Mouse (Mus musculus): ENCODE measurements at regions not wholly inside any gene's neighbourhood (a gene's known extent, or its start where the extent isn't known, plus 50 kb on each side); places are given as distances from the start of the nearest gene placed in this dataset.

DNA sequence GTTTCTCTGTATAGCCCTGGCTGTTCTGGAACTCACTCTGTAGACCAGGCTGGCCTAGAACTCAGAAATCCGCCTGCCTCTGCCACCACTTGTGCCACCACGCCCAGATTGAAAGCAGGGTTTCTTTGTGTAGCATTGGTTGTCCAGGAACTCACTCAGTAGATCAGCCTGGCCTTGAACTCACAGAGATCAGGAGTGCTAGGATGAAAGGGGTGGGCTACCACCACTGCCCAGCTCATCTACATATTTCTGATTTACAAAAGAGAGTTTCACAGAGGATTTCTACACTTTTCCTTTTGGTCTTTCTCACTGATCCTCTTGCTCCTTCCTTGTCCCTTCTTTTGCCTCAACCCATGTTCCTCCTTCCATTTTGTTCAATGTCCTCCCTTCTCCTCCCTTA is 53.1 kb upstream of the Lbx1 start:
- DNase-seq = no peak

DNA sequence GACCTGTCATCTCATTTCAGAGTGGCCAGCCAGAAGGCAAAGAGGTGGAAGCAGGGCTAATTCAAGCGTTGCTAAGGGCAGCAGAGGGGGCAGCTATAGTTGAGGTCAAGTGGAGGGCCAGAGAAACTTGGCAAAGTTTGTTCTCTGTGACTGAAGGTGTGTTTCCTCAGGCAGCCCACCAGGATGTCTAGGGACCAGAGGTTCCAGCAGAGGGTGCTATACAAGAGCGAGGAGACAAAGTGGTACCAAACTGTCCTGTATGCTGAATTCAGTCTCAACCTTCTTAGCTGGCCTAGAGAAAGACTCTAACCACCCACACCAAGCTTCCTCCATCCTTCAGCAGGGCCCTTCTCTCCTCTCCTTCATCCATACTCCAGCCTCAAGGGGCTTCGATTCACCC is 62.2 kb upstream of the Lbx1 start:
- DNase-seq = no peak

DNA sequence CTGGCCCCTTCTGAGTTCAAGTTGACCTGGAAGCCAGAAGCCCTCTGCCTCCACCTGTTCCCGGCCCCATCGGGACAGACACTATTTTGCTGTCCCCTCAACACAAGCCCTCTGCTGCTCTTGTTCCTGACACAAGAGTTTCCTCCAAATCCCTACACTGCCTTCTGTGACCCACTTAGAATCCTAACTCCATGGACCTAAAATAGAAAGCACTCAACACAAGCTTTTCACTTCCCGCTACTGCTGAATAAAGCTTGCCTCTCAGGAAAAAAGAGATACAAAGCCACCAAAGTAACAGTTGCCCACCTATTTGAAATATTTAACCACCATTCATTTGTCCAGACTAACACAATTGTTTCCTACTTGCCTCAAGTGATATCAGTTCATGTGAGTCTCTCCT is 63.7 kb upstream of the Lbx1 start:
- no peak for DNase-seq

DNA sequence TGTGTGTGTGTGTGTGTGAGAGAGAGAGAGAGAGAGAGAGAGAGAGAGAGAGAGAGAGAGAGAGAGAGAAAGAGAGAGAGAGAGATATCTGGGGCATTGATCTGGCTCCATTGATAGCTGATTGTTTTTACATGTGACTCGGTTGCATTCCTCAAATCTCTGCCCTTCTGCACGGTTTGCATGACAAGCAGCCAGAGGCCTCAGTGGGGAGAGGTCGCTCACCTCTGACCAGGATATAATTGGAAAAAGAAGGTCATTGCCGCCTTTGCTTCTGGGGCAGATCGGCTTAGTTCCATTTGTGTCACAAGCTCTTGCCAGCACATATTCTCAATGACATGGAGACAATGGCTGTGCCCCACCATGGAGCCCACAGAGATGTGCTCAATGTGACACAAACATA is 63.8 kb upstream of the Btrc start:
- DNase-seq = no peak

DNA sequence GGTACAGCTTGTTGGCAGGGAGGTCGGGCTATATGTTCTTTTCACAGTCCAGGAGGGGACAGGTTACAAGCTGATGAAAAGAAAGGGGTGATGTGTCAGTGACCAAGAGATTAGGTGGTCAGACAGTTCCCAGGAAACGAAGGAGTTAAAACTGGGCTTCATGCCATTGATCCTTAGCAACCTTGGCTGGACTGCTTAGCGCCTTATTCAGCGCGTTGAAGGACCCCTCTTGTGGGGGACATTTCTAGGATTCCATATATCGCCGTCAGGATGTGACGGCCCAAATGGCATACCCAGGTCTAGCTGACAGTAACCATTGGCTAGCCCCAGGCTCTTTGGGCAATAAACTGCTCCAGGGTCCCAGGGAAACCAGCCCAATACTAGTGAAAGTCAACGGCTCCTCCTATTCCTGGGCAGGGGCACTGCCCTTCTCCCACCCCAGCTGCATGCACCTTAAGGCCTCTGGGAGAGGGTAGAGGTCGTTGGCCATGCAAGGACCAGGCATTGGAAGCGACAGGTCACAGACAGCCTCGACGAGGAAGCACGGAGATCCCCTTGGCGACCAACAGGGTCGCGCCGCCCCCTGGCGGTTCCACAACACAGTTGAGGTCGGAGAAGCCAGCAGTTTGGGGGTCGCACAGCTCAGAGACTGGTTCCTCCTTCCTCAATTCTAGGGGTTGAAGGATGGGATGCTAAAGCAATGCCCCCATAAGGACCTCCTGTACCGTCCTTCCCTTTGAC is 62.7 kb upstream of the Btrc start:
- DNase-seq = peak; percentile 90

DNA sequence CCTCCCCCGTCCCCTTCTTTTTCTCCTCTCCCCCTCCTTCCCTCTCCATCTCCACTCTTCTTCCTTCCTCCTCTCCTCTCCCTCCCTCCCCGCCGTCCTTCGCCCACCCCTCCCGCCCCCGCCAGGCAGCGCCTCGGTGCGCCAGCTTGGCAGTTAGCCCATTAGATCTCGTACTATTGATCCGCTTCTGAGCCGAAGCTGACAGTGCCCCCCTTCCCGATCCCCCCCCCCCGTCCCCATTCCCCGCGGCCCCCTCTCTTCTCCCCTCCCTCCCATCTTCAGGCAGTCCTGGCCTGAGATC is 62.2 kb upstream of the Btrc start:
- no peak for DNase-seq

DNA sequence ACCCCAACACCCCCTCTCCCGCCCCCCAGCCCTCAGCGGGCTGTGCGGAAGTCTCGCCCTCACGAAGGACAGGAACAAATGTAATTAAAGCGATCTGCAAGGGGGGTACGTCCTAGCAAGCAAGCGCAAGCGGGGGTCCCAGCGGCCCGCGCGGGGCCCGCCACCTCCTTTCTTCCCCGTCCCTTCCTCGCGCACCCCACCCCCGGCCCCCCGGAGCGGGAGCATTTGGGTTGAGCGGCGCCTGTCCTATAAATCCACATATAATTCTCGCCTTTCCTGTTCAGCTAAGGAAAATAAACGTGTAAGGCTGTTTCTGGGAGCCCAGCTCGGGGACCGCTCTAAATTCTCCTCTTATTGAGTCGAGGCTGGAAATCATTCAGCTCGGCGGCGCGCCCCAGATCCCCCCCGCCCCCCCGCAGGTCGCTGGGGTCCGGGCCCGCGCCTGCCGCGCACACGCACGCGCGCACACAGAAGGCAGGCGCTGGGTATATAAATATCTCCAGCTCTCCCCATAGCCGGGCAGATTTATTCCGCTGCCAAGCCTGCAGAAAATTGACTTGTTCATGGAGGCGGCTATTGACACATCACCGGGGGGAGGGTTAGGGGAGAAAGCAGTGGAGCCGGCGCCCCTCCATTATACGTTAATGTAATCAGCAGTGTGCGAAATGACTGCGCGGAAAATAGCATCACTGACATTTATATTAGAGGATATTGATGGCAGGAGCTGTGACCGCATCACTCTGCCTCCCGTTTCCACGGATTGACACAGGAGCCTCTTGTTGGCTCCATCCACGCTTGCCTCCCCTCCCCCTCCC is 61.6 kb upstream of the Btrc start:
- DNase-seq = peak; percentile 92

DNA sequence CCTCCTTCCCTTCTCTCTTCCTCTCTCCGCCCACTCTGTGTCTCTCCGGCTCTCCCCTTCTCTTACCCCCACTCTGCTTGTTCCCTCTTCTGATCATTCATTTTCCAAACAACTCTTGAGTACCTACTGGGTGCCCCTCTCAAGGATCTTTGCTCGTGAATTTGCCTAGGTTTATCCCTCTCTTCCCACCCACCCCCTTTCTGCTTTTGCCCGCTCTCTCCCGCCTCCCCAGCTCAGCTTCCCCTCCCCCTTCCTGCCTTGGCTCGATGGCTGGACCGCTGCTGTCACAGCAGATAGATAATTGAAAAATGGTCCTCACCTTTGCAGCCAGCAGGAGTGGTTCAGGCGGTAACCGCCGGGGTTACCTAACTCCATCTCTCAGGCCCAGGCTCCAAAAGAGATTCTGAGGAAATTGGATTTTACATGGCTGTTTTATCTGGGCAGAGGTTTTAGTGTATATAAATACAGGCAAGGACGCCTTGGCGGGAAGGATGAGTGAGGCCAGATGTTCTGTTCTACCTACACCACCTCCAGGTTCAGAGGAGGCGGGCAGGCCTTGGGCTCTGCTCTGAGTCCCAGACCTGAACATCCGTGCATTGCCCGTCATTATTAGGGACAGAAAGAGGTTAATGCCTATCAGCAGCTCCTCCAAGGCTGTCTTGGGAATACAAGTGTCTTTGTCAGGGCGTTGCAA is 60.8 kb upstream of the Btrc start:
- DNase-seq = peak; percentile 90

DNA sequence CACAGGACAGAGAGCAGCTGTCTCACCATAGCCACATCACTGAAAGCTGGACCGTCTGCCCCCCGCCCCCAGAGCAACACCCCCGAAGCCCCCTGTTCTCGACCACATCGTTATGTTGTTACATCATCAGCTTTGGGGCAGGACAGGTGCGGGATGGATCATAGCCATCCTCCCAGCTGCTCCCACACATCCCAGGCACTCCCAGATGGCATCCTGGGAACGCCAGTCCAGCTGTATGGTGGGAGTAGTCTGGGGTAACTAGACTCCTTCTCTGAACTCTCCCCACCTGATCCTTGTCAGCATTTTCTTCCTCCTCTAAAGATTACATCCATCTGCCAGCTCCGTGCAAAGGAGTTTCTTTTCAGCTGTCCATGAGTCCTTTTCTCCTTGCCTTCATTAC is 59.0 kb upstream of the Btrc start:
- DNase-seq = no peak

DNA sequence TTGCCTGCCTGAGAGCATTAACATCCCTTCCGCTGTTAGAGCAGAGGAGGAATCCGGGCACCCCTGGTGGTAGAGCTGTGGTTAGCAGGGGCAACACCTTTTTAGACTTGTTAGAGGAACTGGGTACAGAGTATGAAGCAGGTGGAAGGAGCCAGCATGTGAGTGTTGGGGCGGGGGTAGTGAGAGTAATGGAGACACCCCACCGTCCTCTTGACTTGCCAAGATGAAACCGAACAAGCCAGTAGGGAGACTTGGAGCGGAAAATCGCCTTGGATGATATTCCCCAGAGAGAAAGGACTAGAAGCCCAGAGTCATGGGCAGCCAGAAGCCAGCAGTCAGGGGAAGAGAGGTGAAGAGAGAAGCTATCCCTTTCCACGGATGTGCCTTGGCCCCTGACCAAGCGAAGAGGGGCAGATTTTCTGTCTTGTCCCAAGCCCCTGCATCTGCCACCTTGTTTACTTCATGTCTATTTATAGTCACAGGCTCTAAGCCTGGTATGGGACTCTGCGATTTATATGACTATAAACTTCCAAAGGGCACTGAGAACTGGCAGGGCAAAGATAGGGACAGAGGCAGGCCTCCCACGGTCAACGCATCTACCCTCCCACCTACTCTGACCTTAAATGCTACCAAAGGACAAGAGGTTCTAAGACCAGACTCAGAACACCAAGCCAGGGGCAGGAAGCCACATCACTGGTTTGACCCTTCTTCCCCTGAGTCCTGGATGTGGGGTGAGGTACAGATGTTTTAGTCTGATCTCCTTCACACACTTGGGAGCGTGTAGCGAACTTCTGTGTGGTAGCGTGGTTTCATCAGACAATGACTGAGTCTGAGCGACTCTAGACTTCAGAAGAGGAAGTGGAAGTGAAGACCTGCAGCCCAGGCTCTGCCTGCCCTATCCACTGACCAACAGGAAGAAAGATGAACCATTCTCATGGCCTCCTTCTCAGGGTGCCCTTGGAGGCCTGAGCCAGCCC is 55.9 kb upstream of the Btrc start:
- DNase-seq = no peak

DNA sequence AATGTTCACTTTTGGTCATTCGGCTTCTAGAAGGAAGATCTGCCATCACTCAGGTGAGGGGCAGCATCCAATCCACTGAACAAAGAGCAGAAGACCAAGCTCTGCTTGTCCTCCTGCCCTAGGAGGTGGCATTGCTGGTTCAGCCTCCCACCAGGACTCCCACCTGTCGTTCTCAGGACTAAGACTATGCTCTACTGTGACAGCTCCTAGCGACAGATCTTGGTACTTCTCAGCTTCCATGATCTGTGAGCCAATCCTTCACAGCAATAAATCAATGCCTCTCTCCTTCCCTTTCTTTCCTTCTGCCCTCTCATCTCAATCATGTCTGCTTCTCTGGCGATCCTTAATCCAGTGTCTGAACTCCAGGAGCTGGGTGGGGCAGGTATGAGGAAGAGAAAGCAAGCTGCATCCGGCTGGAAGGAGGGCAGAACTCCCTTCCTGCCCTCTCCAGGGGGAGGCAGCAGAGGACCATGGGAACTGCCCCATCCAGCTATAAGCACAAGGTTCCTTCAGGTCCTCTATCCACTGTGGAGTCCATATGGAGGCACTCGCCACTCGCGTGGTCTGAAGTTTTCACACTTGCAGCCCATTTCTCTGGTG is 54.8 kb upstream of the Btrc start:
- peak; percentile 90 for DNase-seq

DNA sequence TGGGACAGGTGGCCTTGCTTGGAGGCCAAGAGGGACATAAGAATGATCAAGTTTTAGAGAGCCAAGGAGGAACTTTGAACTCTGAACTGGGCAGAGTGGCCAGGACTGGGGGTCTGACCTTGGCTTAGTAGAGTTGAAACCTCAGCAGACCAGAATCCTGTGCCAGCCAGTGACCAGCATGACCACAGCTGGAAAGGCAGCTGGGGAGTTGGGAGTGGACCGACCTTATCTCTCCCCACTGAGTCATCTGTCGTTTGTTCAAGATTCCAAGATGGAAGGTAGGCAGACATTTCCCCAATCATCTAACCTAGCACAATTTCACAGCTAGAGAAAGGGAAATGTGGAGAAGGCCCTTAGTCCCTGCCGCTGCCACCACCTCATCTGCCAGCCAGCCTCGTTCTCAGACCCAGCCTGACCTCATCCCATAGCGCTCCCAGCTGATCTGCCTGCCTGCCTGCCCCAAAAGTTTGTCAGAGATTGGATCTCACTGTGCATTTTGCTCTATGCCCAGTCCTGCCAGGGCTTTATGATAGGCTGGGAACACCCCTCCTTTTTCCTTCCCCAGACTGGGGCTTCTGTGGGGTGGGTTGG is 53.1 kb upstream of the Btrc start:
- DNase-seq = no peak

DNA sequence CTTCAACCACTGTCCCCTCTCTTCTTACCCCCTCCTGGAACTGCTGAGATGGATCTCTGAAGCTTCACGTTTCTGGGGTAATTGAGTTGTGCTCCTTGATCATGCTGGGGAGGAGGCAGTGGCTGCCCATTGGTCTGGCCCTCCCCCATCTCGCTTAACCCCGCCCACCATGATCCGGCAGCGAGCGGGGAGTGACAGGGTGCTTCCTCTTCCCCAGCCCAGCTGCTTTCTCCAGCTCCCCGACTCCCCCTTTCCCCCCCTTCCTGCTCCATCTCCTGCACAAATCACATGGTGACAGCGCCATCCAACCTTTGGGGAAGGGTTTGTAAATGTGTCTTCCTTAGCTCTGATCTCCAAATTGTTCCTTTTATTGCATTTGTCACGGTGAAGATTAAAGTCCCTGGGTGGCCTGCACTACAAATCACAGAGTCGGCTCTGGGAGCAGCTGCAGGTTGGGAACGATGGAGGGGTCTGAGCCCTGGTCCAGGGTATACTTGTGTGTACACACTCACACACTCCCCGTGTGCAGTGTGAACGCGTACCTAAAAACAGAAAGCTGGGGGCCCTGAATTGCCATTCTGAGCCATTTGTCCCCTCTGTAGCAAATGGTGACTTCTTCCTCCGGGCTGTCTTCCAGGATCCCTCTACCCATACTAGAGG is 52.5 kb upstream of the Btrc start:
- DNase-seq = peak; percentile 99

DNA sequence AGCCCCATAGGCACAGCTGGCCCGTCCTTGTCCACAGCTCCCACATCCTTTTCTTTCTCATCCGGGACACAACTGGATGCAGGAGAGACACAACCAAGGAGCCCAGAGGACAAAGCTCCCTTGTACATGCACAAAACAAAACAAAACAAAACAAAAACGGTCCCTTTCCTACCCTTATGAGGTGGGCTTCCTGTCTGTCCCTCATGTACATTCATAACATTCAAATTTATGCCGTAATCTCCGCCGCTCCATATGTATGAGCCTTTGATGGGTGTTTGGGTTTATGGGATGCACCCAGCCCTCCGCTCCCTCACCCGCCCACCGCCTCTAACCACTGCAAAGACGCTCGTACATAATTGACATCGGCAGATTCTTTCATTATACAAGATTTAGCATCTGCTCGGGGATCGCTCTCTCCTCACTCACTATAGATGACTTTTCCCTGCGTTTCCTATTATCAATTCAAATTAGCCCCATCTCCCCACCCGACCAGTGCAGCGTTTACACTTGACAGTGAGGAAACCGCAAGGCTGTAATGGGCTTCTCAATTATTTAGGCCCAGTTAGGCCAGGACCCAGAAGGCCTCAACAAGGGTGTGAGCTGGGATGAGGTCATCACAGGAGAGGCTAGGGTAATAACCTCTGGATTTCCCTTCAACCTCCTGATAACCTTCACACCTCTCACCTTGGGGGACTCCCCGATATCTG is 51.5 kb upstream of the Btrc start:
- DNase-seq = no peak

DNA sequence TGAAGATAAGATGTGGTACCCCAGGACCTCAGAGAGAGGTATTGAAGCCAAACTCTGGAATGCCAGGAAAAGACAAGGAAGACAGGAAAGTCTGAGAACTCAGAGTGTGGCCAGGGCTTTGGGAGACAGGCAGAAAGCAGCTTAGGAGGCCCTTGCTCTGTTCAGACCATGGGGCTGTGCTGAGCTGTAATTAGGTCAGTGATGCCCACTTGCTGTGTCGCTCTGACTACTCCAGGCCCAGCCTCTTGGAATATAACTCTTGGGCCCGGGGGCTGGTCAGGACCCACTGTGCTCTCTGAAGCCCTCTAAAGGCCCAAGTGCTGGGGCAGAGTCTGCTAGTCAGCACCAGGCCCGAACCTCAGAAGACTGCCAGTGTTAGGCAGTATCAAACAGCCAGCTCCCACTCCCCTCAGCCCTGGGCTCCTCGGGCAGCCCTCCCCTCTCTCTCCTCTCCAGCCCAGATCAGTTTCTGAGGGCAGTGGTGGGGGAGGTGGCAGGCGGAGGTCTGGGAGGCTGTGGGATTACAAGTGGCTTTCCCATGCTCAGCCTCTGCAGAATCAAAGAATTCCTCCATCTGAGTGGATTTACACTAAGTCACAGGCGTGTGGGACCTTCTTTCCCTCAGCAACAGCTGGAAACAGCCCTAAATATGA is 50.7 kb upstream of the Btrc start:
- no peak for DNase-seq
